Mouse (Mus musculus) C2C12 (cell line): ENCODE data around the gene Slc22a8.

Experiments
- CEBPB ChIP-seq: IDR thresholded peaks from one replicate; pipeline ENCODE4 v1.6.1; 2011; ENCODE audit warnings: low read depth, mild to moderate bottlenecking, control low read depth, moderate library complexity
- CTCF ChIP-seq: IDR thresholded peaks from one replicate; pipeline ENCODE4 v1.5.1; 2011; ENCODE audit not compliant: control insufficient read depth, insufficient read depth, insufficient read length
- FOSL1 ChIP-seq: IDR thresholded peaks from one replicate; pipeline ENCODE4 v1.8.0; 2011; ENCODE audit warnings: mild to moderate bottlenecking, low read length; ENCODE audit not compliant: poor library complexity, insufficient read depth, severe bottlenecking
- MAX ChIP-seq: IDR thresholded peaks from one replicate; pipeline ENCODE4 v1.6.1; 2011; ENCODE audit warnings: mild to moderate bottlenecking, control low read depth
- MYOD1 ChIP-seq: IDR thresholded peaks from one replicate; pipeline ENCODE4 v1.6.1; 2011; ENCODE audit warnings: low read depth; ENCODE audit not compliant: control insufficient read depth, insufficient read length
- MYOG ChIP-seq: IDR thresholded peaks from one replicate; pipeline ENCODE4 v1.6.1; 2011; ENCODE audit not compliant: control insufficient read depth, insufficient read length; ENCODE audit errors: extremely low read depth
- USF1 ChIP-seq: IDR thresholded peaks from one replicate; pipeline ENCODE4 v1.6.1; 2011; ENCODE audit warnings: low read depth, mild to moderate bottlenecking, control low read depth, moderate library complexity

GRCm38 (mm10) chr19:8617904-8618303, 26.9 kb downstream of the Slc22a8 start, which contains the start of gene Slc22a6:
- TF ChIP-seq CTCF (no peak), USF1 (no peak), MYOD1 (no peak), CEBPB (no peak), FOSL1 (no peak), MAX (no peak), MYOG (no peak)
